Mouse (Mus musculus) left cerebral cortex, adult 9 months (tissue): Measurements from ENCODE around the gene Apoh.
A peak's percentile ranks its signal among the peaks of the same experiment; 100 is the strongest.

Experiments used
- DNase-seq, 2 experiments: peaks; one replicate each; pipeline ENCODE4 v3.0.0; 2022; ENCODE audit warnings: low spot score in 2 of 2

Gene Apoh

DNA sequence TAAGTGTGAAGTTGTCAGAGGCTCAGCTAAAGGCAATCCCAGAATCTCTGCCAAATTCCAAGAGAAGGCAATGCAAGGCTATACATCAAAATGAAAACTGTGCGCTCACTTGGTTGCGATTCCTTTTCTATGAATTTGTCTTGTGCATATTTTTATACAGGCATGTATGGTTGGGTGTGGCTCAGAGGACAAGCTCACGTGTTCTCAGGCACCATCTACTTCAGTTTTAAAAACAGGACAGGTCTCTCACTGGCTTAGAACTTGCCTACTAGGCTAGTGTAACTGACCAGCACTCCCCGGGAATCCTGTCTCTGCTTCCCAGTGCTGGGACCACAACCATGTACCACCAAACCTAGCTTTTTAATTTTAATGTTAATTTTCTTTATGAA, 35.2 kb downstream of the Apoh start:
- no peak for DNase-seq

- no peak for DNase-seq
Observed at GRCm38 (mm10) chr11:108382664-108383063, 39.5 kb downstream of the Apoh start.

GRCm38 (mm10) chr11:108384920-108385665, 41.9 kb downstream of the Apoh start:
- no peak for DNase-seq

- DNase-seq = no peak
Observed at GRCm38 (mm10) chr11:108385666-108386024, 42.5 kb downstream of the Apoh start.

DNA sequence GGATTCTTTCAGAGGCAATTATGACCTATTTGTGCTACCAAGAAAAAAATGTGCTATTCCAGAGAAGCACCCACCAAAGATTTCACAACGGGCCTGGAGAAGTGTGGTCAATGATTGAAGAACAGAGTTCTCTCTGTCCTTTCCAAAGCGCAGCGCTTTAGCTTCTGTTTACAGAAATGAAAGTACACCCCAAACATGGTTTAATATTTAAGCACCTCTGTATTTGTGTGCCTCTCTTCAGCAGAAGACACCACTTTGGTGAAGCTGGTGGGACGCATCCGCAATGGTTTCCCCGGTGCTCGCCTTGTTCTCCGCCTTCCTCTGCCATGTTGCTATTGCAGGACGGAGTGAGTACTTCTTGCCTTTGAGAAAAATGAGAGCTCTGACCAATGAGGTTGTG, 51.9 kb downstream of the Apoh start:
- no peak for DNase-seq

- no peak for DNase-seq
Observed at GRCm38 (mm10) chr11:108396076-108396829, 53.1 kb downstream of the Apoh start.

GRCm38 (mm10) chr11:108409876-108410644, 66.9 kb downstream of the Apoh start:
- peak; percentile 48 to 55 for DNase-seq

- no peak for DNase-seq
Observed at GRCm38 (mm10) chr11:108416360-108416759, 73.2 kb downstream of the Apoh start.

DNA sequence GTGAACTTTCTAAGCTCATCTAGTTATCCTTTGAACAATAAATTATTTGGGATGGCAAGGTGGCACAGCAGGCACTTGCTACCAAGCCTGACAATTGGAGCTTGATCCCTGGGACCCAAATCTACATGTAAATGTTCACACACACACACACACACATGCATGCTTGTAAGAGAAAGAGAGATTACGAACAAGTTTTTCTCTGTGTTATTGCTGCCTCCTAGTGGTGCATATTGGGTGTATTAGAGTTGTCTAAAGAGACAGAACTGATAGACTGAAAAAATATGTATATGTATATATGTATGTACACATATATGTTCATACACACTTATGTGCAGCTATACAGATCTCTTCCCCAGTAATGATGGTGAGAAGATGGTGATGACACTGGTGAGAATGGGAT, 75.4 kb downstream of the Apoh start:
- DNase-seq = peak in 1 of 2 experiments; percentile 34

- DNase-seq = no peak
Observed at GRCm38 (mm10) chr11:108419242-108419641, 76.1 kb downstream of the Apoh start.

- DNase-seq = no peak
Observed at GRCm38 (mm10) chr11:108420751-108421150, 77.6 kb downstream of the Apoh start.

GRCm38 (mm10) chr11:108423221-108423620, 80.1 kb downstream of the Apoh start:
- DNase-seq = no peak

DNA sequence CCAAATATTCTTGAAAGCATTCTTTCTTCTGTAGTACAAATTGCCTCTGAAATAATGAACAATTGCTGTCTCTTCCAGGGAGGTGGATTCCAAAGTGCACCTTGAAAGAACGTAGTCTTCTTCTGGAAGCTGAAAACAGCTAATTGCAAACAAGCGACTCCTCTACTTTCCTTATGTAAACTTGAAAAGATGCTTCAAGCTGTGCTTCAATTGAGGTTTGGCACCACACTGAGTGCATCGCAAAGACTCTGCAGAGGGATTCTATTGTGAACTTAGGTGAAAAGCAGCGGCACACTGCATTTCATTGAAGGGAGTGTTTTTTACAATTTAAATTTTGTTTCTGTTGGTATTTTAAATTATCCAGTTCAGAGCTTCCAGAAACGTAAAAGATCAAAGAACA, 81.0 kb downstream of the Apoh start:
- no peak for DNase-seq

- peak; percentile 97 to 98 for DNase-seq
Observed at GRCm38 (mm10) chr11:108424889-108425591, 81.9 kb downstream of the Apoh start, which contains the start of gene Cep112. Gene Cep112, plus strand, starts transcription at chr11:108425192.

- DNase-seq = no peak
Observed at GRCm38 (mm10) chr11:108425592-108425921, 82.4 kb downstream of the Apoh start.

DNA sequence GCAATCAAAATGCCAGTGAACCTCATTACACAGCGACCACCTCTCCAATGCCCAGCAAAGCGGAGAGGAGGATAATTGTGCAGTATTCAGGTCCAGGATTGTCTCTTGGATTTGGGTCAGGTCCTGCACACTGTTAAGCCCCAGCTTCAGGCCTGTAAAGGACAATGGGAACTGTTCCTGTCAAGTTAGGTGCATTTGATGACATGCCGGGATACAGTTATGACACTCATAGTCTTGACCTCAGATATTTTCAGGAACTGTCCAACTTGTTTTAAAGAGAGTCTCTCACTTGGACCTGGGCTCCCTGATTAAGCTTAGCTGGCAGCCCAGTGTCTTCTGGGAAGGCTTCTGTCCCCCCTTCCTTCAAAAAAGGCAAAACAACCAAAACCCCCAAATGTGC, 82.9 kb downstream of the Apoh start:
- DNase-seq = no peak

GRCm38 (mm10) chr11:108427191-108427590, 84.0 kb downstream of the Apoh start:
- no peak for DNase-seq

DNA sequence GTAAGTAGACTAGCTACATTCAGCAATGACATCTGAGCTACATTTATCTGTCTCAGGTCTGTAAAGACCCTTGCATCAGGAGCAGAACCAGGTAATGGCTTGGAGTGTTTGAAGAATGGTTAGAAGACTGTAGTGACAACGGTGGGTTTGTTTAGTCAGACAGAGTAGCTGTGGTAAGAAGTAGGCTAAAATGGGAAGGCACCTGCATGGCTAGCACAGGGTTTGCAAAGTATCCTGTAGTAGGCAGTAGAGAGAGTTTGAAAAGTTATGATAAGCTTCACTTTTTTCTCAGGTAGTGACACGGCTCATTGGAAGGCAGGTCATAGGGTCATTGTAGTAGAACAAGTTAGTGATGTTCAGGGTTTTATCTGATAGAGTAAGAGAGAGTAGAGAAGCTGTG, 85.9 kb downstream of the Apoh start:
- DNase-seq = no peak

- no peak for DNase-seq
Observed at GRCm38 (mm10) chr11:108443893-108444563, 100.9 kb downstream of the Apoh start.

- no peak for DNase-seq
Observed at GRCm38 (mm10) chr11:108447148-108447547, 104.0 kb downstream of the Apoh start.

DNA sequence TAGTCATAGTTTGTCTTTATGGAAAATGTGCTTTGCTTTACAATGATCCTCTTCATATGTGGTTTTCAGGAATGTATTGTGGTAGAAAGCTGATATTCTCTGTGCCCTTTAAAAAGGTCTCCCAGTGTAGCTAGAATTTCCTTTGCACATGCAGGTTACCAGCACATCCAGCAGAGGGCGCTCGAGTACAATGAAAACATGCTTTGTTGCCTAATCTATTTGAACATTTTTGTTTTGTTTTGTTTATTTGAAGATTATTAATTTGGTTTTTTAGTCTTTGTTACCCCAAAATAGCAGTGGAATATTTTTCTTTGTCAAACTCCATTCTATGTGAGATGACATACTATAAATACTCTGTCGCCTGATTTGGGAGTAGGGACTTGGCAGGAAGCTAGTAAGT, 106.7 kb downstream of the Apoh start:
- DNase-seq = peak in 1 of 2 experiments; percentile 63
